Mouse (Mus musculus) embryonic facial prominence, embryonic 12.5 days (tissue): ENCODE results near the gene Camta1. TPM values are rescaled to one million over a fixed set of nuclear protein-coding genes. Genes with fewer than 3 reads are reported as not detected.
"Not testable (repeated sequence)": the region's sequence is repeated elsewhere in the genome, so short reads cannot be mapped to it uniquely, and the experiment has no call there.

Experiments
- ATAC-seq: fragments of 200-750 bp; cut with Nextera tagmentation; 2 replicates; pipeline ENCODE4 v1.8.0; 2017; ENCODE audit not compliant: insufficient number of reproducible peaks, insufficient read depth, low FRiP score, low TSS enrichment
- H3K27ac ChIP-seq: fragments of 300-500 bp; sonication (generic); 2 replicates; pipeline ENCODE4 v1.5.1; 2016; ENCODE audit warnings: mild to moderate bottlenecking
- H3K27me3 ChIP-seq: fragments of 300-500 bp; sonication (generic); 2 replicates; pipeline ENCODE4 v1.6.1; 2016; ENCODE audit warnings: mild to moderate bottlenecking, moderate library complexity
- H3K36me3 ChIP-seq: fragments of 300-500 bp; sonication (generic); 2 replicates; pipeline ENCODE4 v1.6.1; 2016; ENCODE audit warnings: mild to moderate bottlenecking
- H3K4me1 ChIP-seq: fragments of 300-500 bp; sonication (generic); 2 replicates; pipeline ENCODE4 v1.6.1; 2016
- H3K4me2 ChIP-seq: fragments of 300-500 bp; sonication (generic); replicated peaks from 2 replicates; pipeline ENCODE4 v1.6.1; 2016; ENCODE audit warnings: mild to moderate bottlenecking, moderate library complexity
- H3K4me3 ChIP-seq: fragments of 300-500 bp; sonication (generic); 2 replicates; pipeline ENCODE4 v1.5.1; 2016; ENCODE audit warnings: mild to moderate bottlenecking
- H3K9ac ChIP-seq: fragments of 300-500 bp; sonication (generic); 2 replicates; pipeline ENCODE4 v1.6.1; 2016; ENCODE audit warnings: mild to moderate bottlenecking, moderate library complexity
- H3K9me3 ChIP-seq: fragments of 300-500 bp; sonication (generic); 2 replicates; pipeline ENCODE4 v1.6.1; 2016; ENCODE audit warnings: mild to moderate bottlenecking, moderate library complexity
- WGBS: fragments of 180-500 bp; shearing (Covaris S2); methylation state at CpG from one replicate; pipeline ENCODE4 v1.1.7; 2016; 5-methylcytosine and 5-hydroxymethylcytosine counted together
- polyA plus RNA-seq: library from polyadenylated mRNA; unstranded; fragments of >200 nt; fragmentation: Nextera tagmentation; extraction: Ambion mirVana; gene quantifications from 2 replicates; pipeline ENCODE4 v1.2.1, GENCODE M21; 2016

Gene Camta1
- polyA plus RNA-seq, 1 experiment from 2014 or later, result 115 TPM

DNA sequence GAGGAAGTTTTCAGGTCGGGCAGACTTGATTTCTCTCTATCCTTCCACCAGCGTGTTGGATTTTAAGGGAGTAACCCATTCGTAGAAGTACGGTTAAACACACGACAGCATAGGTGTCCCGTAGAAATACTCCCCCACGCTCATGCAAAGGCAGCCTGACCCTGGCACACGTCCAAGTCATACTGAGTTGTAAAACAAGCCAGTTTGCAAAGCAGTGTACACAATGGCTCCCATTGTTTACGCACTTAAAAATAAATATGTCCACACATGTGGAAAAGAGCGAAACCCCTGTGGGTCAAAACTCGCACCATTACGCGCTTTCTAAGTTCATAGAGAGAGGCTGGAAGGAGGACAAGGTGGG lies 971.7 kb downstream of the Camta1 start:
- 48% methylated on average over 13 of the region's 13 CpGs for WGBS
- Histone ChIP-seq H3K27ac (0 out of 2 replicates have a peak overlapping the region, but pooled peaks have one; percentile 6), H3K4me1 (peaks cover 10% of the 10 kb centered on the region; the same call in 1 of the 2 replicates), H3K27me3 (no peaks in the 10 kb centered on the region), H3K9me3 (no peaks in the 10 kb centered on the region), H3K4me3 (no peak overlapping the region), H3K4me2 (no peak overlapping the region; the same call in 1 of the 2 replicates), H3K9ac (no peak overlapping the region), H3K36me3 (no peaks in the 10 kb centered on the region)
- ATAC-seq, result no peak

DNA sequence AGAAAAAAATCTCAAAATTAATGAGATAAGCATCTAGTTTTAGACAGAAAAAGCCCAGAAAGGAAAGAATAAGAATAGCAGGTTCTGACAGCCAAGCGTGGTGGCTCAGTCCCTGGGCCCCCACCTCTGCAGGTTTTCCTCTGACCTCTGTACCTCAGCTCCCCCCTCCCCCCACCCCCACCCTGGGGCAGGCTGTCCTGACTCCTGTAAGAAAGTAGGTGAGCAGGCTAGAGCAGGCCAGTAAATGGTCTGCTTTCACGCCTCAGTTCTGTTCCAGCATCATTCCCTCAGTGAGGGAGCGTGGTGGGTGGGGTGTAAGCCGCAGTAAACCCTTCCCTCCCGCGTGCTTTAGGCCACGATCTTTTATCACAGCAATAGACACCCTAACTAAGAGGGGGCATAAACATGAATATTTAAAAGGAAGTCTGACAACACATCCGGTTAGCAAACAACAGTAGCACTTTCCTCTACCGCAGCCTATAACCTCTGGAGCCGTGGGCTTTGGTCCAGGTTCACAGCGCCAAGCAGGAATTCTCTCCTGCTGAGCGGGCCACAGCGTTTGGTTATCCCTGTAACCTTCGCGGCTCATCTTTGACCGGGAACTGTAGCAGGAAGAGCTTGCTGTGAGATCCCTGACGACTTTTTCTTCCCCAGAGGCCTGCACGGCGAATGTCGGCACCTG lies 972.3 kb downstream of the Camta1 start:
- 42% methylated on average over 20 of the region's 20 CpGs for WGBS
- Histone ChIP-seq H3K4me3 (no peak overlapping the region), H3K9ac (no peak overlapping the region), H3K4me2 (no peak overlapping the region), H3K9me3 (no peaks in the 10 kb centered on the region), H3K27ac (0 out of 2 replicates have a peak overlapping the region, but pooled peaks have one; percentile 6), H3K4me1 (peaks cover 10% of the 10 kb centered on the region; the same call in 1 of the 2 replicates), H3K27me3 (no peaks in the 10 kb centered on the region), H3K36me3 (no peaks in the 10 kb centered on the region)
- ATAC-seq, result no peak

DNA sequence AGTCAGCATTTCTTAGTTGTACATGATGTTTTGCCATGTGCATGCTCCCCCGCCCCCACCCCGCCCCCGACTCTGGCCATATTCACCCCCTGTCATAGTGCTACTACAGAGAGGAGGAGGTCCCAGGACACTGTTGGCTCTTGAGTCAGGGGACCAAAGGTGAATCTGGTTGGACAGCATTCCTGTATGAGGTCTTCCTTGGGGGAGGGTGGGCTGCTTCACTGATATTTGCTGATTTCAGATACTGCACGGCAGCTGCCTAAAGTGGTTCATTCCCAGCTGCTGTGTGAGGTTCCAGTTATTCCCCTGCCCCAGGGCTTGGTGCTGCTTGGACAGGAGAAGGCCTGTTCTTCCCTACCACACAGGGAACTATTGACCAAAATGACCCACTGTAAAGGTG lies 973.2 kb downstream of the Camta1 start:
- Histone ChIP-seq H3K4me3 (no peak overlapping the region), H3K27me3 (no peaks in the 10 kb centered on the region), H3K4me1 (peaks cover 10% of the 10 kb centered on the region; the same call in 1 of the 2 replicates), H3K27ac (no peak overlapping the region), H3K9me3 (no peaks in the 10 kb centered on the region), H3K4me2 (no peak overlapping the region), H3K36me3 (no peaks in the 10 kb centered on the region), H3K9ac (no peak overlapping the region)
- ATAC-seq, result no peak
- WGBS, result 67% methylated on average over 4 of the region's 4 CpGs

DNA sequence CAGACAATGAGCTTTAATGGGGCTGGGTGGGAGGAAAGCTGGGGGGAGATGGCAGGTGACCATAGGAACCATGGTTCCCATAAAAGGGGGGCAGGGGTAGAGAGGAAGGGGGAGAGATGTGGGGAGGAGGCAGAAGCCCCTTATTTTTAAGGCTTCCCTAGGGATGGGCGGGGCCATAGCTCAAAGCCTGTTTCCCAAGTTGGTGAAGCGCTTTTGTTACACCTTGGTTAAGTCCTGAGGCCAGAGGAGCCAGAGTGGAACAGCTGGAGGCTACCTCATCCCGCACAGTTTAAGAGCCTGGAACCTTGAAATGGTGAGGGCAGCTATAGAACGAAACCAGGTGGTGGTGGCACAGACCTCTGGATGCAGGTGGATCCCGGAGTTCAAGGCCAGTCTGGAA lies 973.8 kb downstream of the Camta1 start:
- no peak overlapping the region for H3K27ac ChIP-seq
- H3K4me2 ChIP-seq, result no peak overlapping the region
- H3K9me3 ChIP-seq, result no peaks in the 10 kb centered on the region
- 72% methylated on average over 5 of the region's 5 CpGs for WGBS
- no peak overlapping the region for H3K4me3 ChIP-seq
- H3K4me1 ChIP-seq, result peaks cover 10% of the 10 kb centered on the region; the same call in 1 of the 2 replicates
- H3K36me3 ChIP-seq, result no peaks in the 10 kb centered on the region
- no peak for ATAC-seq
- no peak overlapping the region for H3K9ac ChIP-seq
- H3K27me3 ChIP-seq, result no peaks in the 10 kb centered on the region

DNA sequence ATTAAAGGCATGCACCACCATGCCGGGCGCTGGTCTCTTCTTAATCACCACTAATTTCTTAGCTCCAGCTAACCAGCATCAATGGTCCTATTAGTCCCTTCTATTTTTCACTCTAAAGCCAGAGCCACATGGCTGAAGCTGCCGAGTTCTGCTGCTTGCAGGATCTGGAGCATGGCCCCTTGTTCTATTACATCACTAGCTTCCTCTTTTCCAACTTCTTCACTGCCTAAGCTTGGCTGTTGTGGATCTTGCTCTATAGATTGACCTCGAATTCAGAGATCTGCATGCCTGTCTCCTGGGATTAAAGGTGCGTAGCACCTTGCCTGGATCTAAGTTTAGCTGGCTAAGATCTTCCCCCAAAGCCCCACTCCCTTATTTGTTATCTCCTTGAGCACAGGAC lies 979.0 kb downstream of the Camta1 start:
- no peak overlapping the region for H3K4me2 ChIP-seq
- 88% methylated on average over 5 of the region's 5 CpGs for WGBS
- no peaks in the 10 kb centered on the region for H3K36me3 ChIP-seq
- no peaks in the 10 kb centered on the region for H3K27me3 ChIP-seq
- no peak overlapping the region for H3K27ac ChIP-seq
- no peak for ATAC-seq
- no peaks in the 10 kb centered on the region for H3K4me1 ChIP-seq
- no peak overlapping the region for H3K4me3 ChIP-seq
- H3K9me3 ChIP-seq, result peaks cover 27% of the 10 kb centered on the region
- H3K9ac ChIP-seq, result no peak overlapping the region

GRCm38 (mm10) chr4:150880364-150880763 lies 981.3 kb downstream of the Camta1 start:
- H3K36me3 ChIP-seq, result no peaks in the 10 kb centered on the region
- no peaks in the 10 kb centered on the region for H3K4me1 ChIP-seq
- H3K4me3 ChIP-seq, result no peak overlapping the region
- no peaks in the 10 kb centered on the region for H3K27me3 ChIP-seq
- no peak for ATAC-seq
- no peak overlapping the region for H3K9ac ChIP-seq
- H3K27ac ChIP-seq, result no peak overlapping the region
- peaks cover 27% of the 10 kb centered on the region for H3K9me3 ChIP-seq
- no peak overlapping the region for H3K4me2 ChIP-seq
- WGBS, result 83% methylated on average over 5 of the region's 5 CpGs

DNA sequence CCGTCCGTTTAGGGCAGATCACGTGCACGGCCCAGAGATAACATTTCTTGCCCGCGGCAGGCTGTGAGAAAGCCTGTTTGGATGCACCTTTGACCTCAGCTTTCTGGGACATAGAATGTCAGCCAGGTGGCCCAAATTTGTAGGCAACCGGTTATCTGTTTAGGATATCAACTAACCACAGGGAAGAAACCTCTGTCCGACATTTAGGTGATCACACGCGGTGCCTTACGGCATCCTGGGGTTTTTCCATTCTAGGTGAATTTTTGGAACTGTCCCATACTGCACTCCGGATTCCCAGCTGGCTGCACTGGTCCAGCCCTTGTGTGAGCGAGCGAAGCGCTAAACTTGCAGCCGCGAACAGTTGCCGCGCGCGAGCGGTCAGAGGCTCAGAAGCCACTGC lies 982.0 kb downstream of the Camta1 start:
- no peak overlapping the region for H3K9ac ChIP-seq
- H3K36me3 ChIP-seq, result no peaks in the 10 kb centered on the region
- no peak overlapping the region for H3K27ac ChIP-seq
- ATAC-seq, result no peak
- no peak overlapping the region for H3K4me2 ChIP-seq
- H3K4me1 ChIP-seq, result no peaks in the 10 kb centered on the region
- no peak overlapping the region for H3K4me3 ChIP-seq
- no peaks in the 10 kb centered on the region for H3K27me3 ChIP-seq
- WGBS, result 92% methylated on average over 22 of the region's 22 CpGs
- H3K9me3 ChIP-seq, result peaks cover 27% of the 10 kb centered on the region

- no peak overlapping the region for H3K27ac ChIP-seq
- peaks cover 24% of the 10 kb centered on the region for H3K9me3 ChIP-seq
- no peak for ATAC-seq
- H3K4me1 ChIP-seq, result peaks cover 17% of the 10 kb centered on the region
- H3K4me3 ChIP-seq, result no peak overlapping the region
- H3K9ac ChIP-seq, result no peak overlapping the region
- no peaks in the 10 kb centered on the region for H3K36me3 ChIP-seq
- WGBS, result 87% methylated on average over 10 of the region's 10 CpGs
- no peaks in the 10 kb centered on the region for H3K27me3 ChIP-seq
- no peak overlapping the region for H3K4me2 ChIP-seq
Observed at GRCm38 (mm10) chr4:150875393-150875792, 986.3 kb downstream of the Camta1 start.

GRCm38 (mm10) chr4:150874416-150874815 lies 987.3 kb downstream of the Camta1 start:
- 81% methylated on average over 4 of the region's 4 CpGs for WGBS
- H3K27ac ChIP-seq, H3K4me2 ChIP-seq, H3K27me3 ChIP-seq, H3K4me3 ChIP-seq, H3K9ac ChIP-seq, H3K36me3 ChIP-seq, ATAC-seq: not testable (repeated sequence)
- Histone ChIP-seq H3K4me1 (peaks cover 23% of the 10 kb centered on the region), H3K9me3 (peaks cover 14% of the 10 kb centered on the region)

DNA sequence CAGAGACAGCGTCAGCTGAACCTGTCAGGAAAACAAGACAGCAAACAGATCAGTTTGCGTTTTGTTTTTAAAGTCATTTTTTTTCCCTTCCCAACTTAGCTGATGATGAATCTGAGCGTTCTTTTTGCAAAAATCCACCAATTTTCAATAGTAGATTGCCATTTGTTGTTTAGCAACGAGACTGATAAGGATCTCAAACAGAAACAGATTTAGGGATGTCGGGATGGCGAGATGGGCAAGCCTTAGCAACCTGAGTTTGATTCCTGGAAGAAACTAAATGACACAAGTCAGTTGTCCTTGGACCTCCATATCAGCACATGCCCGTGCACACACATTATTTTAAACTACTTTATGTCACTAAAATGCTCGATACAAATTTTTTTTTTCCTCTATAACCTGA lies 989.0 kb downstream of the Camta1 start:
- Histone ChIP-seq H3K9me3 (no peaks in the 10 kb centered on the region), H3K27me3 (no peaks in the 10 kb centered on the region), H3K4me2 (peak overlapping the region; percentile 6; the same call in 1 of the 2 replicates), H3K4me1 (peaks cover 25% of the 10 kb centered on the region), H3K27ac (peak overlapping the region; percentile 73), H3K36me3 (peaks cover 6% of the 10 kb centered on the region), H3K4me3 (no peak overlapping the region), H3K9ac (0 out of 2 replicates have a peak overlapping the region, but pooled peaks have one; percentile 30)
- WGBS, result 58% methylated on average over 8 of the region's 8 CpGs
- ATAC-seq, result no peak

DNA sequence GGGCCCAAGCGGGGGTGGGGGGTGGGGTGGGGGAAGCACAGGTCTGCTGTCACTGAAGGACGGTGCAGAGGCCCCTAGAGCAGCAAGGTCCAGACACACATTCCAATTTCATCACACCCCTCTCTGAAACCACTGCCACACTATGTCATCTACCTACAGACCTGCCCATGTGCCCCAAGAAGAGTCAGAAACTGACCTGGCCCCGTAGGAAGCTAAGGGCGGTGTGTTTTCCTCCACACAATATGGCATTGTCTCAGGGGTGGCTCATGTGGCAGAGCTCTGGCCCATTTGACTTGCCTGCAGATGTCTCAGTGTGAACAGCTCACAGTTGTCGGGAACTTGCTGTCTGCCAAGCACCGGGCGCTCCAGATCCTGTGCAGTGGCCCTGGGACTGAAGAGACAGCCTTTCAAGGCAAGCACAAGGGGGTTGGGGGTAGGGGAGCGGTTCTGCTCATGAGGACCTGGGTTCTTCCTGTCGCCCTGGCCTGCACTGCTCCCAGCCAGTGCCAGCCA lies 989.5 kb downstream of the Camta1 start:
- 0 out of 2 replicates have a peak overlapping the region, but pooled peaks have one; percentile 30 for H3K9ac ChIP-seq
- H3K9me3 ChIP-seq, result no peaks in the 10 kb centered on the region
- WGBS, result 12% methylated on average over 9 of the region's 9 CpGs
- H3K27me3 ChIP-seq, result no peaks in the 10 kb centered on the region
- H3K36me3 ChIP-seq, result peaks cover 10% of the 10 kb centered on the region
- H3K4me3 ChIP-seq, result no peak overlapping the region
- peaks cover 25% of the 10 kb centered on the region for H3K4me1 ChIP-seq
- H3K4me2 ChIP-seq, result peak overlapping the region; percentile 6; the same call in 1 of the 2 replicates
- ATAC-seq, result peak; percentile 35; the same call in 1 of the 2 replicates
- peak overlapping the region; percentile 73 for H3K27ac ChIP-seq
